Mouse (Mus musculus) left cerebral cortex, postnatal 36 days (tissue): ENCODE measurements at regions not wholly inside any gene's neighbourhood (a gene's known extent, or its start where the extent isn't known, plus 50 kb on each side); places are given as distances from the start of the nearest gene placed in this dataset.
"Not testable (repeated sequence)": the region's sequence is repeated elsewhere in the genome, so short reads cannot be mapped to it uniquely, and the experiment has no call there.

Experiments used
- DNase-seq, 2 experiments: peaks; one replicate each; pipeline ENCODE4 v3.0.0; 2021 to 2022; ENCODE audit warnings: low spot score in 2 of 2, mixed read lengths in 1 of 2
- intact Hi-C: fragments of 180-260 bp; cut with DNase I; formaldehyde crosslinking; loops from one replicate; pipeline ENCODE4 v1.15.1; 2025

GRCm38 (mm10) chr14:52920138-52920537 lies 424.6 kb upstream of the Olfr1507 start:
- intact Hi-C loops, DNase-seq: not testable (repeated sequence)

GRCm38 (mm10) chr14:52913814-52914213 lies 418.3 kb upstream of the Olfr1507 start:
- intact Hi-C loops, DNase-seq: not testable (repeated sequence)

GRCm38 (mm10) chr14:52899629-52900028 lies 404.1 kb upstream of the Olfr1507 start:
- intact Hi-C loops, DNase-seq: not testable (repeated sequence)

GRCm38 (mm10) chr14:52898310-52898709 lies 402.8 kb upstream of the Olfr1507 start:
- intact Hi-C loops = not testable (repeated sequence)

GRCm38 (mm10) chr14:52879978-52880377 lies 384.4 kb upstream of the Olfr1507 start:
- DNase-seq, intact Hi-C loops: not testable (repeated sequence)

More at GRCm38 (mm10) chr14:52898310-52898709, 402.8 kb upstream of the Olfr1507 start:
- DNase-seq = not testable (repeated sequence)

GRCm38 (mm10) chr14:52863841-52864240 lies 368.3 kb upstream of the Olfr1507 start:
- DNase-seq, intact Hi-C loops: not testable (repeated sequence)

- intact Hi-C loops, DNase-seq: not testable (repeated sequence)
Observed at GRCm38 (mm10) chr14:52863107-52863506, 367.6 kb upstream of the Olfr1507 start.

GRCm38 (mm10) chr14:52862491-52862890 lies 366.9 kb upstream of the Olfr1507 start:
- DNase-seq, intact Hi-C loops: not testable (repeated sequence)

GRCm38 (mm10) chr14:52855339-52855738 lies 359.8 kb upstream of the Olfr1507 start:
- DNase-seq, intact Hi-C loops: not testable (repeated sequence)

GRCm38 (mm10) chr14:52853598-52853997 lies 358.0 kb upstream of the Olfr1507 start:
- DNase-seq, intact Hi-C loops: not testable (repeated sequence)

GRCm38 (mm10) chr14:52847970-52848369 lies 352.4 kb upstream of the Olfr1507 start:
- intact Hi-C loops, DNase-seq: not testable (repeated sequence)

GRCm38 (mm10) chr14:52824005-52824404 lies 328.5 kb upstream of the Olfr1507 start:
- intact Hi-C loops, DNase-seq: not testable (repeated sequence)

GRCm38 (mm10) chr14:52821617-52822016 lies 326.1 kb upstream of the Olfr1507 start:
- intact Hi-C loops, DNase-seq: not testable (repeated sequence)

- DNase-seq, intact Hi-C loops: not testable (repeated sequence)
Observed at GRCm38 (mm10) chr14:52811128-52811415, 315.5 kb upstream of the Olfr1507 start.

GRCm38 (mm10) chr14:52810275-52811127 lies 315.0 kb upstream of the Olfr1507 start:
- intact Hi-C loops = not testable (repeated sequence)
- peak; percentile 11 to 21 for DNase-seq

GRCm38 (mm10) chr14:52801705-52802104 lies 306.2 kb upstream of the Olfr1507 start:
- DNase-seq, intact Hi-C loops: not testable (repeated sequence)

- DNase-seq, intact Hi-C loops: not testable (repeated sequence)
Observed at GRCm38 (mm10) chr14:52792600-52792999, 297.1 kb upstream of the Olfr1507 start.

GRCm38 (mm10) chr14:52791828-52792227 lies 296.3 kb upstream of the Olfr1507 start:
- intact Hi-C loops, DNase-seq: not testable (repeated sequence)

- intact Hi-C loops, DNase-seq: not testable (repeated sequence)
Observed at GRCm38 (mm10) chr14:52782832-52783231, 287.3 kb upstream of the Olfr1507 start.

GRCm38 (mm10) chr14:52775816-52776215 lies 280.3 kb upstream of the Olfr1507 start:
- intact Hi-C loops, DNase-seq: not testable (repeated sequence)

GRCm38 (mm10) chr14:52769450-52769849 lies 273.9 kb upstream of the Olfr1507 start:
- DNase-seq, intact Hi-C loops: not testable (repeated sequence)
